Mouse (Mus musculus) forebrain, embryonic 11.5 days (tissue): Measurements from ENCODE around the gene Bricd5. TPM values are rescaled to one million over a fixed set of nuclear protein-coding genes. Genes with fewer than 3 reads are reported as not detected.

ENCODE experiments used
- ATAC-seq: fragments of 200-750 bp; cut with Nextera tagmentation; replicated peaks from 2 replicates; pipeline ENCODE4 v1.8.0; 2017; ENCODE audit warnings: moderate TSS enrichment; ENCODE audit not compliant: low FRiP score
- DNase-seq: peaks from one replicate; pipeline ENCODE4 v3.0.0-alpha.2; 2017; ENCODE audit warnings: low spot score
- H3K27ac ChIP-seq: fragments of 300-500 bp; sonication (generic); 2 replicates; pipeline ENCODE4 v1.5.1; 2014; ENCODE audit warnings: low read depth, low read length
- H3K27me3 ChIP-seq: fragments of 300-500 bp; sonication (generic); 2 replicates; pipeline ENCODE4 v1.6.1; 2014; ENCODE audit warnings: mild to moderate bottlenecking, low read length, mixed read lengths; ENCODE audit not compliant: control insufficient read depth, insufficient read depth
- H3K36me3 ChIP-seq: fragments of 300-500 bp; sonication (generic); 2 replicates; pipeline ENCODE4 v1.6.1; 2014; ENCODE audit warnings: mild to moderate bottlenecking, low read length, moderate library complexity, mixed read lengths; ENCODE audit not compliant: control insufficient read depth, insufficient read depth
- H3K4me1 ChIP-seq: fragments of 300-500 bp; sonication (generic); replicated peaks from 2 replicates; pipeline ENCODE4 v1.6.1; 2014; ENCODE audit warnings: low read length, mixed read lengths; ENCODE audit not compliant: control insufficient read depth, insufficient read depth
- H3K4me2 ChIP-seq: fragments of 300-500 bp; sonication (generic); 2 replicates; pipeline ENCODE4 v1.6.1; 2014; ENCODE audit warnings: low read depth, mild to moderate bottlenecking, low read length, moderate library complexity, mixed read lengths; ENCODE audit not compliant: severe bottlenecking
- H3K4me3 ChIP-seq: fragments of 300-500 bp; sonication (generic); 2 replicates; pipeline ENCODE4 v1.5.1; 2014; ENCODE audit warnings: low read depth, low read length
- H3K9ac ChIP-seq: fragments of 300-500 bp; sonication (generic); 2 replicates; pipeline ENCODE4 v1.6.1; 2014; ENCODE audit warnings: low read length
- H3K9me3 ChIP-seq: fragments of 300-500 bp; sonication (generic); 2 replicates; pipeline ENCODE4 v1.6.1; 2016; ENCODE audit warnings: low read length, mixed read lengths; ENCODE audit not compliant: control insufficient read depth
- WGBS: fragments of 180-500 bp; shearing (Covaris S2); extraction: QIAGEN DNeasy Blood & Tissue Kit; methylation state at CpG from one replicate; pipeline ENCODE4 v1.1.7; 2014; 5-methylcytosine and 5-hydroxymethylcytosine counted together
- polyA plus RNA-seq: library from polyadenylated mRNA; unstranded; fragments of >200 nt; fragmentation: Nextera tagmentation; extraction: Ambion mirVana; gene quantifications from 2 replicates; pipeline ENCODE4 v1.2.1, GENCODE M21; 2014

The Bricd5 gene
- polyA plus RNA-seq, 1 experiment from 2014 or later, result 0.41 TPM

- WGBS, result 51% methylated on average over 11 of the region's 11 CpGs
- Histone ChIP-seq H3K4me1 (peaks cover 5% of the 10 kb centered on the region), H3K4me2 (peak overlapping the region; percentile 53), H3K27ac (no peak overlapping the region), H3K9ac (peak overlapping the region; percentile 89), H3K27me3 (no peaks in the 10 kb centered on the region), H3K9me3 (no peaks in the 10 kb centered on the region), H3K36me3 (peaks cover 5% of the 10 kb centered on the region; the same call in 1 of the 2 replicates), H3K4me3 (peak overlapping the region; percentile 75)
- DNase-seq, result no peak
- peak; percentile 28 for ATAC-seq
Observed at GRCm38 (mm10) chr17:24477985-24478600, 4.4 kb downstream of the Bricd5 start.

- Histone ChIP-seq H3K27me3 (no peaks in the 10 kb centered on the region), H3K4me3 (peak within 1 kb of the TSS; percentile 75), H3K27ac (peak within 1 kb of the TSS; percentile 94), H3K4me1 (peaks cover 5% of the 10 kb centered on the region), H3K9me3 (no peaks in the 10 kb centered on the region), H3K4me2 (peak within 1 kb of the TSS; percentile 53), H3K36me3 (peaks cover 5% of the 10 kb centered on the region; the same call in 1 of the 2 replicates), H3K9ac (peak within 1 kb of the TSS; percentile 89)
- WGBS, result under 1% methylated on average over 48 of the region's 48 CpGs
- ATAC-seq (peak; percentile 91), DNase-seq (peak; percentile 99)
Observed at GRCm38 (mm10) chr17:24478663-24479380, 5.1 kb downstream of the Bricd5 start, which contains the start of gene Mlst8. Gene Mlst8 (minus strand): TSS chr17:24479078.

GRCm38 (mm10) chr17:24479431-24479830, 5.7 kb downstream of the Bricd5 start:
- Histone ChIP-seq H3K36me3 (peaks cover 5% of the 10 kb centered on the region; the same call in 1 of the 2 replicates), H3K9me3 (no peaks in the 10 kb centered on the region), H3K27me3 (no peaks in the 10 kb centered on the region), H3K4me1 (peaks cover 5% of the 10 kb centered on the region), H3K27ac (no peak overlapping the region), H3K4me3 (peak overlapping the region; percentile 75), H3K4me2 (peak overlapping the region; percentile 53; the same call in 1 of the 2 replicates), H3K9ac (no peak overlapping the region)
- ATAC-seq (no peak), DNase-seq (no peak)
- 38% methylated on average over 1 of the region's 1 CpGs for WGBS

- ATAC-seq, result no peak
- Histone ChIP-seq H3K36me3 (peaks cover 5% of the 10 kb centered on the region; the same call in 1 of the 2 replicates), H3K4me1 (peaks cover 5% of the 10 kb centered on the region), H3K27ac (no peak overlapping the region), H3K4me3 (no peak overlapping the region), H3K27me3 (no peaks in the 10 kb centered on the region), H3K9ac (no peak overlapping the region), H3K9me3 (no peaks in the 10 kb centered on the region), H3K4me2 (no peak overlapping the region)
- 65% methylated on average over 3 of the region's 3 CpGs for WGBS
- DNase-seq, result no peak
Observed at GRCm38 (mm10) chr17:24480201-24480826, 6.6 kb downstream of the Bricd5 start.

- H3K4me2 ChIP-seq, result no peak overlapping the region
- no peak overlapping the region for H3K4me3 ChIP-seq
- H3K9me3 ChIP-seq, result no peaks in the 10 kb centered on the region
- DNase-seq (no peak), ATAC-seq (no peak)
- no peaks in the 10 kb centered on the region for H3K27me3 ChIP-seq
- WGBS, result 94% methylated on average over 20 of the region's 20 CpGs
- H3K36me3 ChIP-seq, result peaks cover 5% of the 10 kb centered on the region; the same call in 1 of the 2 replicates
- H3K27ac ChIP-seq, result no peak overlapping the region
- peaks cover 5% of the 10 kb centered on the region for H3K4me1 ChIP-seq
- H3K9ac ChIP-seq, result no peak overlapping the region
Observed at GRCm38 (mm10) chr17:24481027-24481815, 7.5 kb downstream of the Bricd5 start.

- H3K4me1 ChIP-seq, result no peaks in the 10 kb centered on the region; the same call in 1 of the 2 replicates
- no peaks in the 10 kb centered on the region; the same call in 1 of the 2 replicates for H3K27me3 ChIP-seq
- DNase-seq (no peak), ATAC-seq (no peak)
- 84% methylated on average over 3 of the region's 3 CpGs for WGBS
- H3K36me3 ChIP-seq, result no peaks in the 10 kb centered on the region
- no peak overlapping the region for H3K9ac ChIP-seq
- H3K4me3 ChIP-seq, result no peak overlapping the region
- no peak overlapping the region for H3K27ac ChIP-seq
- no peaks in the 10 kb centered on the region for H3K9me3 ChIP-seq
- no peak overlapping the region for H3K4me2 ChIP-seq
Observed at GRCm38 (mm10) chr17:24483495-24483894, 9.8 kb downstream of the Bricd5 start.

GRCm38 (mm10) chr17:24485090-24485860, 11.6 kb downstream of the Bricd5 start:
- Histone ChIP-seq H3K4me1 (peaks cover 8% of the 10 kb centered on the region), H3K4me2 (no peak overlapping the region), H3K9ac (no peak overlapping the region), H3K9me3 (no peaks in the 10 kb centered on the region), H3K4me3 (no peak overlapping the region), H3K36me3 (no peaks in the 10 kb centered on the region), H3K27me3 (no peaks in the 10 kb centered on the region; the same call in 1 of the 2 replicates), H3K27ac (no peak overlapping the region)
- ATAC-seq (no peak), DNase-seq (no peak)
- WGBS, result 44% methylated on average over 10 of the region's 11 CpGs
